In genomic region chr14:79771094-79771535, GRCm38 (mm10) we compare ENCODE assay signal across 8 mouse cellular contexts. TPM values are rescaled to one million over a fixed set of nuclear protein-coding genes. Genes with fewer than 3 reads are reported as not detected.
A peak's percentile ranks its signal among the peaks of the same experiment; 100 is the strongest.
DNase-seq lines count a peak whose midpoint lies in the region; ATAC-seq lines count a peak whose summit lies in the region.

Gene Pcdh8, minus strand, starts transcription at chr14:79771312.

- peaks cover 4% of the 10 kb centered on the region; the same call in 1 of the 2 replicates for H3K36me3 ChIP-seq in hindbrain, embryonic 13.5 days
- H3K36me3 ChIP-seq in lung, embryonic 15.5 days, result no peaks in the 10 kb centered on the region

- peak within 1 kb of the TSS; percentile 68 for H3K4me3 ChIP-seq in hindbrain, embryonic 13.5 days
- peak within 1 kb of the TSS; percentile 34 for H3K4me3 ChIP-seq in lung, embryonic 15.5 days

- peak within 1 kb of the TSS; percentile 81 for H3K4me2 ChIP-seq in hindbrain, embryonic 13.5 days
- peak within 1 kb of the TSS; percentile 71 for H3K4me2 ChIP-seq in lung, embryonic 15.5 days

- H3K9me3 ChIP-seq in hindbrain, embryonic 13.5 days, result no peaks in the 10 kb centered on the region
- no peaks in the 10 kb centered on the region for H3K9me3 ChIP-seq in lung, embryonic 15.5 days

- peaks cover 48% of the 10 kb centered on the region for H3K27me3 ChIP-seq in hindbrain, embryonic 13.5 days
- peaks cover 97% of the 10 kb centered on the region for H3K27me3 ChIP-seq in lung, embryonic 15.5 days

- H3K9ac ChIP-seq in hindbrain, embryonic 13.5 days, result peak within 1 kb of the TSS; percentile 78
- no peak within 1 kb of the TSS for H3K9ac ChIP-seq in lung, embryonic 15.5 days

- peak; percentile 91 for DNase-seq in R1 (ENCODE audit: low read depth, low spot score)
- DNase-seq in cerebellum, postnatal 14 days, result peak; percentile 91 to 93
- peak; percentile 80 to 84 for DNase-seq in frontal cortex, postnatal 25 days (ENCODE audit: low spot score in 2 of 2)
- peak; percentile 95 to 96 for DNase-seq in layer of hippocampus, postnatal 14 days (ENCODE audit: low spot score in 2 of 2)
- DNase-seq in retina, adult 2 months (ENCODE audit: low read depth, low spot score), result peak; percentile 34
- DNase-seq in spleen, adult 18-20 months, result no peak

- WGBS in hindbrain, embryonic 13.5 days, result under 1% methylated on average over 30 of the region's 30 CpGs
- 1% methylated on average over 30 of the region's 30 CpGs for WGBS in lung, embryonic 15.5 days

- peak; percentile 91 for ATAC-seq in hindbrain, embryonic 13.5 days (ENCODE audit: low FRiP score)
- peak; percentile 93 for ATAC-seq in lung, embryonic 15.5 days (ENCODE audit: borderline replicate concordance, extremely low read depth, low FRiP score, low TSS enrichment)

- H3K27ac ChIP-seq in hindbrain, embryonic 13.5 days, result peak within 1 kb of the TSS; percentile 93
- H3K27ac ChIP-seq in lung, embryonic 15.5 days, result no peak within 1 kb of the TSS

- peaks cover 69% of the 10 kb centered on the region for H3K4me1 ChIP-seq in hindbrain, embryonic 13.5 days (replicated peaks)
- peaks cover 35% of the 10 kb centered on the region for H3K4me1 ChIP-seq in lung, embryonic 15.5 days

RNA-seq across cellular contexts. Expression of gene Pcdh8, which starts in this region (rescaled TPM):
- polyA plus RNA-seq in hindbrain, embryonic 13.5 days (2015; fragmentation: Nextera tagmentation; extraction: Ambion mirVana), result 33.2 and 35.3 TPM in 2 replicates
- total RNA-seq in layer of hippocampus, postnatal 14 days (2021), result 10 to 100 TPM; 64.4 to 77.0 TPM
- polyA plus RNA-seq in lung, embryonic 15.5 days (2015; fragmentation: Nextera tagmentation; extraction: Ambion mirVana), result 0.11 and 0.18 TPM in 2 replicates

Comparison
In these comparisons a context has a peak if more than half of its experiments do, and no peak if none do; other contexts are left out.
1. RNA of gene Pcdh8 (polyA plus RNA-seq): 33.2 to 35.3 TPM in hindbrain, embryonic 13.5 days; 0.11 to 0.18 TPM in lung, embryonic 15.5 days; every median in the first group is over 10 times any median in the second.
2. Peak in ATAC-seq, H3K4me3 ChIP-seq and H3K4me2 ChIP-seq in lung, embryonic 15.5 days; RNA of the gene not detected or under 1 TPM.
3. DNase-seq: peak in R1 (single experiment), cerebellum, postnatal 14 days (2 of 2), frontal cortex, postnatal 25 days (2 of 2), layer of hippocampus, postnatal 14 days (2 of 2) and retina, adult 2 months (single experiment); none in spleen, adult 18-20 months (0 of 2).